Mouse (Mus musculus) thymus, postnatal 4 days (tissue): Measurements from ENCODE around the gene Snrpf.
"Not testable (repeated sequence)": the region's sequence is repeated elsewhere in the genome, so short reads cannot be mapped to it uniquely, and the experiment has no call there.

Experiments
- DNase-seq: peaks from one replicate; pipeline ENCODE4 v3.0.0; 2021

The Snrpf gene

GRCm38 (mm10) chr10:93574966-93575365, 14.5 kb downstream of the Snrpf start:
- no peak for DNase-seq

DNA sequence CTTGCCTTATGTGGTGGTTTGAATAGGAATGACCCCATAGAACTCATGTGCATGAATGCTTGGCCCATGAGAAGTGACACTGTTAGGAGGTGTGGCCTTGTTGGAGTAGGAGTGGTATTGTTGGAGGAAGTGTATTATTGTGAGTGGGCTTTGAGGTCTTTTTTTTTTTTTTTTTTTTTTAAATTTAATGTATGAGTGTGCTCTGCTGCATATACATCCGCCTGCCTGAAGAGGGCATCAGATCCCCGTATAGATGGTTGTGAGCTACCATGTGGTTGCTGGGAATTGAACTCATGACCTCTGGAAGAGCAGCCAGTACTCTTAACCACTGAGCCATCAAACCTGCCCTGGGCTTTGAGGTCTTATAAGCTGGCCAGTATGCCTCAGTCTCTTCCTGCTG, 17.3 kb downstream of the Snrpf start:
- no peak for DNase-seq

DNA sequence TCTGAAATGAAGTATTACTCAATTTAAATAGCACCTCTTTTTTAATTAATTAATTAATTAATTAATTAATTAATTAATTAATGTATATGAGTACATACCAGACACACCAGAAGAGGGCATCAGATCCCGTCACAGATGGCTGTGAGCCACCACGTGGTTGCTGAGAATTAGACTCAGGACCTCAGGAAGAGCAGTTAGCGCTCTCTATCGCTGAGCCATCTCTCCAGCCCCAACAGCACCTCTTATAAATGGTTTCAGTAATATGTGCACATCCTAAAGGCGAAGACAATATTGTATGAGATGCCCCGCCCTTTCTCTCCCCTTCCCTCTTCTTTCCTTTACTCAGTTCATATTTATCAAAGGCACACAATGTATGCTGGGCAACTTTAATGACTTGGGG, 20.8 kb downstream of the Snrpf start:
- no peak for DNase-seq

DNA sequence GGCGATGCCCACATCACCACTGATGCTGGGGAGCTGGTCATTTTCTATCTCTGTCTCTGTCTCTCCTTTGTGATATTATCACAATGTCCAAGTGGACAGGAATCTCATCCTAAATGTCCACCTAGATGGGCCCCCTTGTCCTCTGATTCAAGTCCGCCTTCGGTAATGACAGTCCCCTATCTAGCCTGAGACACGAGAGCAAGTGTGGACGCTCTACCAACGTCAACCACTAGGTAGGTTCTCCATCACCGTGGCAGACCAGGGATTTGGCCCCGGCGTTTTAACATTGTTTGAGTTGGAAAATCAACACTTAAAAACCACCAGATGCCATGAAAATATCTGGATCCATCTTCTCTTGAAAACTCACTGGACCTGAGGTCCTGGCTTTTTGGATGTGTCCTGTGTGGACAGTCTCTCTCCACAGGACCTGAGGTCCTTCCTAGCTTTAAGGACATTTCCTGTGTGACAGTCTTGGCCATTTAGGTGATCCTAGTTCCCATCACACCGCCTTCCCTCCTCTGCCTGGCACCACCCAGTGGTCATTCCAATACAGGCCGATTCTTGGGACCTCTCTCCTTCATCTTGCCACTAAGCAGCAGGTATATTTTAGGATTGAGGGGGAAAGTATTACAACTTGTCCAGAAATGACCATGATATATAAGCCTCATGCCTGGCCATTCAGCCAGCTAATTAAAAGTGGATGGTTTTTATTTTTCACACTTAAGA, 21.5 kb downstream of the Snrpf start:
- no peak for DNase-seq

DNA sequence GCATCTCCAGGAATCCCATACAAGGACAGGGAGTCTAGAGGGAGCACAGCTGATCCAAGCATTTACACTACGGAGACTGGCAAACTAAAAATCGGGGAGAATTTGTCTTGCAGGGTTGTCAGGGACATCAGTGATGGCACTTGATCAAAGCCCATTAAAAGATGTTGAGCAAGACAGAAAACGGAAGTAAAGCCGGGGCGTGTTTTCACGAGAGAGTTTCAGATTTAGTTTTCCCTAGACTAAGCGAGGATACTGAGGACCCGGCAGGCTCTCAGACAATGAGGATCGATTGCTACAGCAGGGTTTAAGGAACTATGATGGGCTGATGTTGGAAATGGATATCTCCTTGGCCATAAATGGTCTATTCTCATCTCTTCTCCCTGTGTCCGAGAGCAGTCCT, 22.4 kb downstream of the Snrpf start:
- DNase-seq, result no peak

DNA sequence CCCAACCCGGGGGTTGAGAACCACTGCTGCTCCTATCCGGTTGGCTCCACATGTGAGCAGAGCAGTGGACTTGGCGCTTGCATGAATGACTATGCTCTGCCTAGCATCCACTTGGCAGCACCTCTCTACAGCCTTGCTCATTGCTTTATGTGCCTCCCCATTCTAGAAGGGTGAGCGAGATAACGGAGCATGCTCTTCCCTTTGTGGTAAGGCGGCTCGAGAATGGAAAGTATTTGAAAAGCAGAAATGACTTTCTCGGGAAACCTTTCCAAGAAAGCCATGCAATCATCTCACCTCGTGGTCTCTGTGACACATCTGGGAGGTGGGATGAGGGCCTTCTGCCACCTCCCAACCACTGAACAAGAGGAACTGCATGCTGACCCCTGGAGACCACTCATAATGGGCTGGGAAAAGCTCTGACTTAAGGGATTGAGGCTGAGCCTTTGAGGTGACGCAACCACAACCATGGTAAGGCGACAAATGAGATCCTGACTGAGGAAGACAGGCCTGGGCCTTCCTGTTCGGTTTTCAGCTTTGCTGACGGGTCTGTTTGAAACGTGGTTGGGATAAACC, 24.9 kb downstream of the Snrpf start:
- DNase-seq, result no peak

DNA sequence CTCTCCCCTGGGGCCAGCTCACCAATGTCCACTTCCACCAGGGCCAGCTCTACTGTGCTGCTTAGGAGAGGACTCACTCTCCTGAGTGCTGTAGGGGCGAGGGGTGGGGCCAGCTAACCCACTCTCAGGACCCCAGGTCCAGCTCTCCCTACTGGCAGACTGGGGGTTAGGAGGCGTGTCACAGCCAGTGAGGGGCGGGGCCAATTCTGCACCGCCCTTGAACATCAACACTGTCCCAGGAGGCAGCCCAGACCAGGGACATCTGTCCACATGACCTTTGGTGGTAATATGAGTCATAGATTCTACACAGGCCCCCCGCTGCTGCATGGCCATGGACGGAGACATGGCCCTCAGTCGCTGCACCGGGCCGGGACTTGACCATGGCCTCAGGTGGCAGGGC, 29.7 kb downstream of the Snrpf start:
- no peak for DNase-seq

DNA sequence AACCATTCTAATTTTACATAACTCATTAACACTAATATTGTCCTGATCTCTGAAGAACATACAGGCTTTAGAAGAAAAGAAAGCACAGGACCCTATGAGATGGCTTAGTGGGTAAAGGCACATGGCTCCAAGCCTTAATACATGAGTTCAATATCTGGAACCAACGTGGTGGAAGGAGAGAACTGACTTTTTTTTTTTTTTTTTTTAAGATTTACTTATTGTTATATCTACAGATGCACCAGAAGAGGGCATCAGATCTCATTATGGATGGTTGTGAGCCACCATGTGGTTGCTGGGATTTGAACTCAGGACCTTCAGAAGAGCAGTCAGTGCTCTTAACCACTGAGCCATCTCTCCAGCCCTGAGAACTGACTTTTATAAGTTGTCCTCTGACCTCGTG, 31.5 kb downstream of the Snrpf start:
- not testable (repeated sequence) for DNase-seq

GRCm38 (mm10) chr10:93552596-93552995, 36.9 kb downstream of the Snrpf start:
- no peak for DNase-seq

DNA sequence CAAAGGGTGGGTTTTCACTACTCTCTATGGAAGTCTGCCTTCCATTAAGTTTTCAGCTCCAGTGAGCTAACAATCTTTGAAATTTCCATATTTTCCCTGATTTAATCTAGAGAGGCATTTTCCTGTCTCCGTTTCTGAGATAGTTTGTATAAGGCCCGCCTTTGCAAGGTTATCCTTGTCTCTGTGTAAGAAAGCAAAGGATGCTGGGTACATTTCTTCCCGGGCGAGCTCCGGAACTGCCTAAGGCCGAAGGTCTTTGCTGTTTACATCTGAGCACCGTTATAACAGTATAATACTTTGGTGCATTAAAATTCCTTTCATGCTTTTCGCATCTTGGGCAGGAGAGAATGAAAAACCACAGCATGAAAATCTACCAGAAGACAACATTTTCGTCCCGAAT, 39.7 kb downstream of the Snrpf start:
- no peak for DNase-seq

GRCm38 (mm10) chr10:93548991-93549390, 40.5 kb downstream of the Snrpf start:
- DNase-seq, result peak; percentile 87

DNA sequence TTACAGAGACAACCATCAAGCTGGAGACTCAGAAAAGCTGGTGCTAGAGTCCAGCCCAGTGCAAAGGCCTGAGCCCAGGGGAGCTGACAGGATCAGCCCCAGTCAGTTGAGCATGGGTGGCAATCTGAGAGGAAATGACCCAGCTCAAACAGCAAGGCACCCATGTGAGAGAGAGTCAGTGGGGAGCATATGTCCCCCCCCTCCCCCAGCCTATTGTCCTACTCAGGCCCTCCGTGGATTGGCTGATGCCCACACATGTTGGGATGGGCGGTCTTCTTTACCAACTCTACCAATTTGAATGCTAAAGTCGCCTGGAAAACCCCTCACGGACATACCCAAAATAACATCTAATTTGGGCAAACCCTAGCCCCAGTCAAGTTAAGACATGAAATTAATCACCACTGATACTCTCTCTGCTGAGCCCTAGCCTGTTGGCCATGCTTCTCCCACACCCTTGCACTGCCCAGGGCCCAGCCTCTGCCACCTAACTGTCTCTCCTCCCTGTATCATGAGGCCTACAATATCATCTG, 41.7 kb downstream of the Snrpf start:
- DNase-seq, result no peak

GRCm38 (mm10) chr10:93544172-93544571, 45.3 kb downstream of the Snrpf start:
- DNase-seq, result no peak

GRCm38 (mm10) chr10:93543176-93543575, 46.3 kb downstream of the Snrpf start:
- no peak for DNase-seq

DNA sequence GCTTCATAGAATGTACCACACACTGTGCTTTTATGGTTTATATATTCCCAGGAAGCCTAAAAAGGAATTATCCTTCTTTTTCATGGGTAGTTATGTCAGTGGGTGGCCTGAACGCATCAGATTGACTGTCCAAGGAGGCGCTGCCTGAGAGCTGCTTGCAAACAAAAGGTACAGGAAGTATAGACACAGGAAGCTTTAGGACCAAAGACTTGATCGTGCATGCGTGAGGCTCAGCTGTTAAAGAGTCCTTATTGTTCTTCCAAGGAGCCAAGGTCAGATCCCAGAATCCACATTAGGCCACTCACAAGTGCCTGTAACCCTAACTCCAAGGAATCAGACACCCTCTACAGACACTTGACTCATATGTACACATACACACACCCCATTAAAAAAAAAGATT, 47.1 kb downstream of the Snrpf start:
- DNase-seq, result peak; percentile 17

DNA sequence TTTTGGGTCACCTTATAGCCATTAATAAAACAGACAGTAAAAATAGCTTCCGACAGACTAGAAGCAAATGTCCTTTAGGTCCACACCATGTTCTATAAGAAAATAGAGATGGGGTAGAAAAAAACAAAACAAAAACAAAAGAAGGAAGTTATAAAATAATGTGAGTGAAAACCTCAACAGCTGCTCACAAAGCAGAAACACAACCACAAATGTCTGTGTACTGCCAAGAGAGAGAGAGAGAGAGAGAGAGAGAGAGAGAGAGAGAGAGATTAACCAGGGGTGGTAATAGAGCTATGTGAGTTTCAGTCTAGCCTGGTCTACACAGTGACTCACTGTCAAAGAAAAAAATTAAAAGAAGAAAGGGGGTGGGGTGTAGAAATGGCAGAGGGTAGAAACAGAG, 47.9 kb downstream of the Snrpf start:
- no peak for DNase-seq

DNA sequence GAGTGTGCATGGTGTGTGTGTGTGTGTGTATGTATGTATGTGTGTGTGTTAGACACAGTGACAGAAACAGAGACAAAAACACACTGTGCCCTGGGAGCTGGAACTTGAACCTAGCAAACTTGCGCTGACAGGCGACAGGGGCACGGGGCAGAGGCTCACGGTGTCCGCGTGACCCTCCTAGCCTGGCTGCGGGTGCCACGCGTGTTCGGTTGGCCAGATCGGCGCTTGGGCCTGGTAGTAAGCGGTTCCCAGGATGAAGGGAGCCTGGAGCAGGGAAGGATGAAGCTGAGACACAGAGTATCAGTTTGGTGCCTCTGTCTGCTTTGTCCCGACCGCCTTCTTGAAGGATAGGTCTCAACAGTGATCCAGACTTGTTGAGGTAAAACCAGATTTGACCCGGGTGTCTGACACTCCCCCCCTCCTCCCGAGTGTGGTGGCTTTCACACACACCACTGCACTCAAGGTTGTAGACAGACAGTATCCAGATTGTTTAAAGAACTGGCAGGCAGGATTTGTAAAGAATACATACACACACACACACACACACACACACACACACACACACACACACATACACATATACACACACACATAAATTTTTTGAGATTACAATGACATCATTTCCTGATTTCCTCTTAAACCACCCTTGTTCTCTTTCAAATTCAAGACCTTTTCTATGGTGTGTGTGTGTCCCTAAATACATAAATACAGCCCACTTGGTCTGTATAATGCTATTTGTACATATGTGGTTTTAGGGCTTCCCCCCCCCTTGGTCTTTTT, 48.9 kb downstream of the Snrpf start, which contains the start of gene Ccdc38:
Gene Ccdc38, plus strand, starts transcription at position 202 of the 780 bp plus-strand sequence.
- peak; percentile 47 for DNase-seq

DNA sequence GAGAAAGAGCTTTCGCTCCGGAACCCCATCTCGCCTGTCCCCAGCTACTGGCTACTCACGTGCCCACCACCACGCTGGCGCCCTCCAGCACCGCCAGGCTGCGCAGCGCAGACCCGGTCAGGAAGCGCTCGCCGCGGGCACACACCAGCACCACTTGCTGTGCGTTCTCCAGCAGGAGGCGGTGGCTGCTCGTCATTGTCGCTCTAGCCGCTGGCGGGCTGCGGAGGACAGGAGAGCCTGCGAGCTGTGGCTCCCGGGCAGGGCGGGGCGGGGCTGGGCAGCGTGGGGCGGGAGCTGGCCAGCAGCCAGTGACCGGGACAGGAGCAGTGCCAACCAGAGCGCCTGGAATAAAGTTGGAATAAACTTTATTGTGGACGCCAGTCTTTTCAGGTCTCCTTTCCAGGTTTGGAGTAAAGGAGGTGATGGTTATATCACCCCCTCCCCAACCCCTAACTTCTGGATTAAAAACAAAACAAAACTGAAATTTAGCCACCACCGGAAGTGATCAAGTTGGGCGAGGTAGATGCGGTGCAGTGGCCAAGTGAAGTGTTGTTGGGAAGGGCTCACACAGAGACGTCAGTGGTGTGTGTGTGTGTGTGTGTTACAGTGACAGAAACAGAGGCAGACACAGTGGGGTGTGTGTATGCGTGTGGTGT, 49.6 kb downstream of the Snrpf start, which contains the start of gene Amdhd1:
Gene Amdhd1, minus strand, starts transcription at position 259 of the 656 bp plus-strand sequence.
- peak; percentile 91 for DNase-seq

DNA sequence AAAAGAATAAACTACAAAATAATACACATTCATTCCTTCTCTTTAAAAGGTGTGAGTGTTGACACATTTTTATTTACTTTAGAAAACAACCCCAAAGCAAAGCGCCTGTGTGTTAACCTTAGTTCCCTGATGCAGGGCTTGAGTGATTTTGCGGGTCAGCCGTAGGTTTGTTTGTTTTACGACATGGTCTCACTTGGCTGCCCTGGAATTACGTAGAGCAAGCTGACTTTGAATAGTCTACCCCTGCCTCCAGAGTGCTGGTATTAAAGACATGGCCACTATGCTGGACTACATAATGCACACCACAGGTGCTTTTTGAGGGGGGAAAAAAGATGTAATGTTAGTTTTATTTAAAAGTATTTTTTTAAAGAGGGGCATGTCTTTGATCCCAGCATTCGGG, 50.7 kb downstream of the Snrpf start:
- no peak for DNase-seq

DNA sequence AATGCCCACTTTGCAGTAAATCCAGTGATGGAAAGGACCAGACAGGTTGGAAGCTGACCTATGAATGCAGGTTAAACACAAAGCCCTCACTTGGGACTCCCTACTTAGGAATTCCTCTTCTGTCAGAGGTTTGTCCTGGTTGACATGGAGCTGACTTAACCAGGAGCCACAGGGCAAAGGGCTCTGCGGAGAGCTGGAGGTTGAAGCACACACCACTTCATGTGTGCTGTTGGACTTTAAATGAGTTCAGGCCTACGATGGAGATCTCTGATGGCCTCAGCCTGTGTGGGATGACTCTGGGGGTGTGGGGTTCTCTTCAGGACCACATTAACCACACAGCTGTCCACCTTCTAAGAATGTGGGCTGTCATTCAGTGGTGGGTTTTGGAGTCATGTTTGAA, 51.2 kb downstream of the Snrpf start:
- DNase-seq, result no peak
